Mouse (Mus musculus): ENCODE data around the gene Nploc4. TPM values are rescaled to one million over a fixed set of nuclear protein-coding genes. Genes with fewer than 3 reads are reported as not detected.

Gene Nploc4
- total RNA-seq, 4 experiments from 2014 or later = 87.7 to 97.5 (median 90.6) TPM

DNA sequence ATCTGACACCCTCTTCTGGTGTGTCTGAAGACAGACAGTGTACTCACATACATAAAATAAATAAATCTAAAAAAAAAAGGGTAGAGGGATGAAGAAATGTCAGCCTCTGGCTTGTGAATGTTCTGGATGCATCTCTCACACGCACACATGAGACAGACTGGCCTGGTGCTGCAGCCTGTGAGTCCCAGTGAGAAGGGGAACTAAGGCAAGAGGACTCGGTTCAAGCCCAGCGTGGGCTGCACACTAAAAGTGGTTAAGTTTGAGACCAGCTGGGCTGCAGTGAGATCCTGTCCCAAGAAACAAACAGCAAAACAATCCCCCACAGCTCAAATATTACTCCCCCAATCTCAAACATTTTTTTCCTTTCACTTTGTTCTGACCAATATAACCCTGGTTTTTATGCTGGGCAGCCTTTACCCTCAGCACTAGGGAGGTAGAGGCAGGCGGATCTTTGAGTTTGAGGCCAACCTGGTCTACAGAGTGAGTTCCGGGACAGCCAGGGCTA, 94.8 kb downstream of the Nploc4 start:
- DNase-seq (ENCODE audit: low spot score in 2 of 2) = no peak

DNA sequence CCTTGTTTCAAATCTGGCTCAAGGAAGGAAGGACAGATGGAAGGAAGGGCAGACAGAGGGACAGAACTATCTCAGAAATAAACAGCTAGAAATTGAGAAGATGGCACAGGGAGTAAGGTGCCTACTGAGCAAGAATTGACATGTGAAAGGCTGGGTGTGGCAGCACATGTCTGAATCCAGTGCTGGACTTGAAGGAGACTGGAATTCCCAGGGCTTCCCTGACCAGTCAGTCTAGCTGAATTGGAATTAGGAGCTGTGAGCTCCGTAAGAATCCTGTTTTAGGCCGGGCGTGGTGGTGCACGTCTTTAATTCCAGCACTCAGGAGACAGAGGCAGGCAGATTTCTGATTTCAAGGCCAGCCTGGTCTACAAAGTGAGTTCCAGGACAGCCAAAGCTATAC, 95.8 kb downstream of the Nploc4 start:
- no peak for DNase-seq (ENCODE audit: low spot score in 2 of 2)

DNA sequence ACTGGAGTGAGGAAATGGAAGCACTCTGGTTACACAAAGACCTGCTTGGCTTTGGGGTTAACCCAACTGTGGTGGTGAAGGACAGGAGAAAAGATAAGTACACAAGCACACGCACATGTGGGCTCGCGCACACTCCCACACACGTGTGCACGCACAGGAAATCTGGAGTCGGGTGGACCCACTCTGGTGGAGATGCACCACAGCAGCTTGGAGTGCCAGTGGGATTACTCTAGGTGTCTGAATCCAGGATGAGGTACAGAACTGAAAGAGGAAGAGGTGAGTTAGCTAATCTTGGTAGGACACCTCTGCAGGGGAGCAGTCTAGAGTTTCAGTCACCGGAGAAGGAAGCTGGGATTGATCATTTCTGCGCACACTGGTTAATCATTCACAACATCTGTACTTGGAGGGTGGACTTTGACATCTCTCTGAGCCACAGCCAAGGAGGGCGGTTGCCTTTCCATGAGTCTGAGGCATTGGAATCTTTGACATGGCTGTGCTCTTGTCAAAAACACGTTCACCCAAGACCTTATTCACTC, 97.5 kb downstream of the Nploc4 start:
- no peak for DNase-seq (ENCODE audit: low spot score in 2 of 2)

DNA sequence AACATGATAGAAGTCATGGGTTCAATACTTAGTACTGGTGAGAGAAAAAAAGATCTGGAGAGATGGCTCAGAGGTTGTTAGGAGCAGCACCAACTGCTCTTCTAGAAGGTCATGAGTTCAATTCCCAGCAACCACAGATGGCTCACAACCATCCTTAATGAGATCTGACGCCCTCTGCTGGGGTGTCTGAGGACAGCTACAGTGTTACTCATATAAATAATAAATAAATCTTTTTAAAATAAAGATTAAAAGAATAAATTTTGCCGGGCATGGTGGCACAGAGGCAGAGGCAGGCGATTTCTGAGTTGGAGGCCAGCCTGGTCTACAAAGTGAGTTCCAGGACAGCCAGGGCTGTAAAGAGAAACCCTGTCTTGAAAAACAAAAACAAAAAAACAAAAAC, 98.7 kb downstream of the Nploc4 start:
- DNase-seq (ENCODE audit: low spot score in 2 of 2) = no peak

DNA sequence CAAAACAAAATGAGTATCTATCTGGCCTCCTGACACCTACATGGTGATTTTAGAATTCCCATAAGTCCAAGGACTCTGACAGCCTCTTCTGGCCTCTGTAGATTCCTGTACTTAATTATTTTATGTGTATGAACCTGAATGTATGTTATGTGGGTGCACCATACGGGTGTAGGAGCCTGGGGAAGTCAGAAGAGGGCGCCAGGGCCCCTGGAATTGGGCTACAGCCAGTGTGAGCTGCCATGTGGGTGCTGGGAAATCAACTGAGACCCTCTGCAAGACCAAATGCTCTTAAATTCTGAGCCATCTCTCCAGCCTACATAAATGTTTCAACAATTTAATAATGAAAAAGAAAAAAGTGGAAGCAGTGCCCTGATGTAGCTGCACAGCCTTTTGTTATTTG, 100.1 kb downstream of the Nploc4 start:
- no peak for DNase-seq (ENCODE audit: low spot score in 2 of 2)

DNA sequence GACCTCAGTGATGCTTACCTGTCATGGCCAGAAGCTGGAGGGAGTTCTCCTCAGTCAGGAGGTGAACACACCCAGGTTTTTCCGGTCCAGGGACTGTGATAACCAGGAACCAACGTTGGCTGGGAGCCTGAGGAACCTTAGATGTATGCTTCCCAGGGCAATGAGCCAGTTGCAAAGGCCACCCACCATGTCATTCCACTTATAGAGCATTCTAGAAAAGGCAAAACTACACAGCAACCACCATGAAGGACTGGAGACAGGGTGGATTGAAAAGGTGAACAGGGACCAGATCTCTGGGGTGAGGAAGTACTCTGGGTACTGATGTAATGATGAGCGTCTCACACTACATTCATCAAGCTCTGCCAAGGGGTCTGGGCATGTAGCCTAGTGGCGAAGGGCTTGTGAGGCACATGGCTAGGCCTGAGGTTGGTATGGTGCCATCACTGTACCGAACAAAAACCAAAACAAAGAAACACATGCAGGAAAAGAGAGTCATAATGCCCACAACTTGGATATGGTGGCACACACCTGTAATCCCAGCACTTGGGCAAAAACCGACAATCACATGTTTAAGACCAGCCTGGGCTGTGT, 102.0 kb downstream of the Nploc4 start:
- DNase-seq (ENCODE audit: low spot score in 2 of 2) = no peak

Small RNAs within 50 kb of the gene (microRNA-seq; reads per million reads assigned to microRNA genes)
- gene Gm23419 = not detected
- not detected for gene Mir6935

Other genes with a start within 250 kb of the Nploc4 start
- gene Bahcc1, start 204.8 kb downstream of the Nploc4 start, total RNA-seq (2022) = 1 to 10 TPM; 3.6 to 5.8 (median 4.7) TPM
- 100 to 1,000 TPM; 131 to 185 (median 162) TPM for gene Actg1, start 89.2 kb downstream of the Nploc4 start, total RNA-seq (2022)
- gene Fscn2, start 76.2 kb downstream of the Nploc4 start, total RNA-seq (2022) = under 1 TPM in 3 of 4 experiments, not detected in 1; 0.21 to 0.54 (median 0.29) TPM
- 10 to 100 TPM; 11.5 to 13.5 (median 13.3) TPM for gene Faap100, start 58.9 kb downstream of the Nploc4 start, total RNA-seq (2022)
- gene Tspan10, start 4.9 kb upstream of the Nploc4 start, total RNA-seq (2022) = 1 to 10 TPM in 1 of 4 experiments, not detected in 3; 1.2 TPM
- 1 to 10 TPM in 2 of 4 experiments, under 1 TPM in 2; 0.70 to 1.0 (median 0.94) TPM for gene Pde6g, start 15.8 kb upstream of the Nploc4 start, total RNA-seq (2022)
- gene Oxld1, start 20.4 kb upstream of the Nploc4 start, total RNA-seq (2022) = 10 to 100 TPM; 20.4 to 26.4 (median 22.2) TPM
- 1 to 10 TPM; 4.5 to 6.0 (median 5.1) TPM for gene Ccdc137, start 20.4 kb upstream of the Nploc4 start, total RNA-seq (2022)
- gene Arl16, start 29.9 kb upstream of the Nploc4 start, total RNA-seq (2022) = 1 to 10 TPM; 4.7 to 7.5 (median 6.2) TPM
- 100 to 1,000 TPM; 121 to 138 (median 132) TPM for gene Mrpl12, start 46.9 kb upstream of the Nploc4 start, total RNA-seq (2022)
- gene Slc25a10, start 54.1 kb upstream of the Nploc4 start, total RNA-seq (2022) = 1 to 10 TPM; 1.9 to 5.0 (median 3.1) TPM
- gene Gcgr, start 93.0 kb upstream of the Nploc4 start, total RNA-seq (2022) = under 1 TPM in 1 of 4 experiments, not detected in 3; 0.29 TPM
- gene Mcrip1, start 112.0 kb upstream of the Nploc4 start, total RNA-seq (2022) = 10 to 100 TPM; 18.6 to 20.5 (median 20.1) TPM
- gene Ppp1r27, start 113.4 kb upstream of the Nploc4 start, total RNA-seq (2022) = 100 to 1,000 TPM; 157 to 382 (median 178) TPM
- gene P4hb, start 135.5 kb upstream of the Nploc4 start, total RNA-seq (2022) = 100 to 1,000 TPM; 162 to 245 (median 209) TPM
- 10 to 100 TPM; 74.3 to 86.2 (median 80.7) TPM for gene Arhgdia, start 143.9 kb upstream of the Nploc4 start, total RNA-seq (2022)
- 10 to 100 TPM; 20.1 to 40.8 (median 35.8) TPM for gene Alyref, start 160.7 kb upstream of the Nploc4 start, total RNA-seq (2022)
- 10 to 100 TPM; 42.5 to 54.1 (median 49.7) TPM for gene Anapc11, start 160.7 kb upstream of the Nploc4 start, total RNA-seq (2022)
- not detected for gene Npb, start 170.8 kb upstream of the Nploc4 start, total RNA-seq (2022)
- gene Pcyt2, start 180.2 kb upstream of the Nploc4 start, total RNA-seq (2022) = 10 to 100 TPM; 20.0 to 26.8 (median 26.0) TPM
- 1 to 10 TPM; 2.6 to 4.5 (median 3.8) TPM for gene Sirt7, start 187.5 kb upstream of the Nploc4 start, total RNA-seq (2022)
- 10 to 100 TPM; 49.5 to 63.3 (median 59.3) TPM for gene Mafg, start 195.9 kb upstream of the Nploc4 start, total RNA-seq (2022)
- gene Pycr1, start 206.1 kb upstream of the Nploc4 start, total RNA-seq (2022) = 1 to 10 TPM; 3.7 to 5.3 (median 4.8) TPM
- 100 to 1,000 TPM; 112 to 153 (median 132) TPM for gene Myadml2, start 210.4 kb upstream of the Nploc4 start, total RNA-seq (2022)
- gene Notum, start 223.5 kb upstream of the Nploc4 start, total RNA-seq (2022) = under 1 TPM in 1 of 4 experiments, not detected in 3; 0.22 TPM
- 10 to 100 TPM; 32.2 to 39.8 (median 35.2) TPM for gene Aspscr1, start 235.3 kb upstream of the Nploc4 start, total RNA-seq (2022)

All from gastrocnemius, adult 8-10 months (tissue).